Mouse (Mus musculus) midbrain, embryonic 13.5 days (tissue): Measurements from ENCODE around the gene Olfr1500. TPM values are rescaled to one million over a fixed set of nuclear protein-coding genes. Genes with fewer than 3 reads are reported as not detected.
"Not testable (repeated sequence)": the region's sequence is repeated elsewhere in the genome, so short reads cannot be mapped to it uniquely, and the experiment has no call there.

Source experiments
- ATAC-seq: fragments of 200-750 bp; cut with Nextera tagmentation; 2 replicates; pipeline ENCODE4 v1.8.0; 2017; ENCODE audit warnings: mild to moderate bottlenecking, moderate TSS enrichment, moderate library complexity
- H3K27ac ChIP-seq: fragments of 300-500 bp; sonication (generic); 2 replicates; pipeline ENCODE4 v1.5.1; 2015; ENCODE audit warnings: inconsistent platforms, mild to moderate bottlenecking, moderate library complexity
- H3K27me3 ChIP-seq: fragments of 300-500 bp; sonication (generic); 2 replicates; pipeline ENCODE4 v1.6.1; 2015; ENCODE audit warnings: mild to moderate bottlenecking, inconsistent platforms
- H3K36me3 ChIP-seq: fragments of 300-500 bp; sonication (generic); 2 replicates; pipeline ENCODE4 v1.6.1; 2015; ENCODE audit warnings: mild to moderate bottlenecking, inconsistent platforms
- H3K4me1 ChIP-seq: fragments of 300-500 bp; sonication (generic); replicated peaks from 2 replicates; pipeline ENCODE4 v1.6.1; 2015; ENCODE audit warnings: inconsistent platforms
- H3K4me2 ChIP-seq: fragments of 300-500 bp; sonication (generic); replicated peaks from 2 replicates; pipeline ENCODE4 v1.6.1; 2015; ENCODE audit warnings: moderate library complexity, mild to moderate bottlenecking, inconsistent platforms
- H3K4me3 ChIP-seq: fragments of 300-500 bp; sonication (generic); replicated peaks from 2 replicates; pipeline ENCODE4 v1.5.1; 2015; ENCODE audit warnings: mild to moderate bottlenecking, inconsistent platforms
- H3K9ac ChIP-seq: fragments of 300-500 bp; sonication (generic); replicated peaks from 2 replicates; pipeline ENCODE4 v1.6.1; 2015; ENCODE audit warnings: mild to moderate bottlenecking, inconsistent platforms
- H3K9me3 ChIP-seq: fragments of 300-500 bp; sonication (generic); 2 replicates; pipeline ENCODE4 v1.6.1; 2016; ENCODE audit warnings: mild to moderate bottlenecking, inconsistent platforms
- WGBS: fragments of 180-500 bp; shearing (Covaris S2); methylation state at CpG from one replicate; pipeline ENCODE4 v1.1.7; 2015; 5-methylcytosine and 5-hydroxymethylcytosine counted together
- polyA plus RNA-seq: library from polyadenylated mRNA; unstranded; fragments of >200 nt; fragmentation: Nextera tagmentation; extraction: Ambion mirVana; gene quantifications from 2 replicates; pipeline ENCODE4 v1.2.1, GENCODE M21; 2015

Olfr1500 gene
- polyA plus RNA-seq = not detected in 2 replicates

GRCm38 (mm10) chr19:13830388-13830787 lies at the start of gene Olfr1500:
TSS of gene Olfr1500 (minus strand) at chr19:13830488.
- ATAC-seq = no peak
- Histone ChIP-seq H3K27me3 (no peaks in the 10 kb centered on the region), H3K4me1 (no peaks in the 10 kb centered on the region), H3K27ac (no peak within 1 kb of the TSS), H3K36me3 (no peaks in the 10 kb centered on the region), H3K4me3 (no peak within 1 kb of the TSS), H3K4me2 (no peak within 1 kb of the TSS), H3K9me3 (no peaks in the 10 kb centered on the region), H3K9ac (no peak within 1 kb of the TSS)

- no peaks in the 10 kb centered on the region for H3K36me3 ChIP-seq
- H3K9ac ChIP-seq = no peak within 1 kb of the TSS
Measured at GRCm38 (mm10) chr19:13861495-13861894, 31.2 kb upstream of the Olfr1500 start, which contains the start of gene Olfr1502. TSS of gene Olfr1502 (plus strand) at chr19:13861795.

GRCm38 (mm10) chr19:13850592-13850991 lies 20.3 kb upstream of the Olfr1500 start, which contains the start of gene Olfr1501:
TSS of gene Olfr1501 (minus strand) at chr19:13850692.
- H3K4me1 ChIP-seq, H3K27me3 ChIP-seq, H3K9me3 ChIP-seq, H3K4me2 ChIP-seq, ATAC-seq, H3K4me3 ChIP-seq, H3K36me3 ChIP-seq, H3K9ac ChIP-seq, H3K27ac ChIP-seq: not testable (repeated sequence)

More at GRCm38 (mm10) chr19:13861495-13861894, 31.2 kb upstream of the Olfr1500 start, which contains the start of gene Olfr1502:
- H3K4me1 ChIP-seq = no peaks in the 10 kb centered on the region
- no peak within 1 kb of the TSS for H3K4me2 ChIP-seq
- H3K4me3 ChIP-seq = no peak within 1 kb of the TSS
- no peaks in the 10 kb centered on the region for H3K27me3 ChIP-seq
- no peaks in the 10 kb centered on the region for H3K9me3 ChIP-seq
- H3K27ac ChIP-seq = no peak within 1 kb of the TSS
- no peak for ATAC-seq
- 89% methylated on average over 1 of the region's 1 CpGs for WGBS

DNA sequence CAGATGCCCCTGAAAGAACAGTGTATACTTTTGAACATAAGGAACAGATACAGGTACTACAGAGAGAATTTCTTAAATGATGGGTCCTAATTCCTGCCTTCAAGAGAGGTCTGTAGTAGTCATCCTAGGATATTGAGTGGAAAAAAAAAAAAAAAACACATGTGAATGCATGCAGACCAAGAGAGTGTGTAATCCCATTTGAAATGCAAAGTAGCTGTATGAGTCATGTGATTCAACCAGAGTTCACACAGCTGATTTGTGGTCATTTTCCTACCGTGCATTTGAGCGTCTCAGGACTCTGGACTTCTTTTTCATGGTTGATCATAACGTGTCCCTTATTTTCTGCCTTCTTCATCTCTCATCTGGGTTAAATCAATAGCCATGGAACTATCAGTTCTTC lies 1.8 kb downstream of the Olfr1500 start:
- no peak overlapping the region for H3K27ac ChIP-seq
- H3K4me3 ChIP-seq = no peak overlapping the region
- no peak for ATAC-seq
- no peaks in the 10 kb centered on the region for H3K4me1 ChIP-seq
- H3K9me3 ChIP-seq = no peaks in the 10 kb centered on the region
- WGBS = 58% methylated on average over 3 of the region's 3 CpGs
- H3K4me2 ChIP-seq = no peak overlapping the region
- no peaks in the 10 kb centered on the region for H3K36me3 ChIP-seq
- no peaks in the 10 kb centered on the region for H3K27me3 ChIP-seq
- no peak overlapping the region for H3K9ac ChIP-seq

GRCm38 (mm10) chr19:13820847-13821246 lies 9.4 kb downstream of the Olfr1500 start:
- H3K4me2 ChIP-seq = no peak overlapping the region
- no peaks in the 10 kb centered on the region for H3K27me3 ChIP-seq
- H3K27ac ChIP-seq = no peak overlapping the region
- H3K4me3 ChIP-seq = no peak overlapping the region
- H3K9me3 ChIP-seq = no peaks in the 10 kb centered on the region
- WGBS = 76% methylated on average over 5 of the region's 5 CpGs
- H3K9ac ChIP-seq = no peak overlapping the region
- H3K4me1 ChIP-seq = no peaks in the 10 kb centered on the region
- no peak for ATAC-seq
- H3K36me3 ChIP-seq = no peaks in the 10 kb centered on the region

DNA sequence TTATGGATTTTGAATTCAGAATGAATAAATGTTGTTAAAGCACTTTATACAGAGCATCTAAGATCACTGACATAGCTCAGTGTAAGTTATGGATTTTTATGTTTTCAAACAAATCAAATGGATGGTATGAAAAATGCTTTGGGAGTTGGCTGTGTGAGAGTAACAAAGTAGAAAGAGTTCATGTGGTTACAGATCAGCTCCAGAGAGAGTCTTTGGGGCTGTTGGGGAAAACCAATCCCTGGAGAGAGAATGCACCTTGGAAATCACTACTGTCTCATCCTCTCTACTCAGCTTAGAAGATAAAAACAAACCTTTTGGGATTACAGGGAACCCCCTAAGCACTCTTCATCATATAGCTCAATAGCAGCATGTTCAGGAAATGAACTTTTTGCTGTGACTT lies 10.9 kb downstream of the Olfr1500 start, which contains the start of gene Olfr1499:
Gene Olfr1499 (minus strand): TSS at position 101 of the 400 bp plus-strand sequence.
- ATAC-seq = no peak
- no peak within 1 kb of the TSS for H3K27ac ChIP-seq
- no peak within 1 kb of the TSS for H3K9ac ChIP-seq
- no peak within 1 kb of the TSS for H3K4me3 ChIP-seq
- no peaks in the 10 kb centered on the region for H3K36me3 ChIP-seq
- H3K9me3 ChIP-seq = no peaks in the 10 kb centered on the region
- no peaks in the 10 kb centered on the region for H3K27me3 ChIP-seq
- no peak within 1 kb of the TSS for H3K4me2 ChIP-seq
- H3K4me1 ChIP-seq = no peaks in the 10 kb centered on the region

DNA sequence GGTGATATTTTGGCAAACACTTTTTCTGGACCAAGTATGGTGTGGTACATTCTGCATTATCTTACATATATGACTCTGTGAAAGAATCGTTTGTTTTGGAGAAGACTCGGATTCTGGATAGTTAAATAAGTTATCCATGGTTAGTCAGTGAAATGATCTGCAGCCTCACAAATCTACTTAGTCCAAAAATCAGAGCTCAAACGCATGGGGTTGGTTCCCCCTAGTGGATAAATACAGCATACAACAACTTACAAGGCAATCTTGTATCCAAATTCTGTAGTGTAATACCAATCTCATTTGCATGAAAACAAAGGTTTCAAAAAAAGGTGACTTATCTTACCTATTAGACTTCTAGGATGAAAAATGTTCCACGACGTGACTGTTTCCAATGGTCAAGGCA lies 11.5 kb downstream of the Olfr1500 start:
- H3K27ac ChIP-seq = no peak overlapping the region
- H3K4me3 ChIP-seq = no peak overlapping the region
- 35% methylated on average over 5 of the region's 5 CpGs for WGBS
- ATAC-seq = no peak
- no peak overlapping the region for H3K4me2 ChIP-seq
- H3K9ac ChIP-seq = no peak overlapping the region
- no peaks in the 10 kb centered on the region for H3K27me3 ChIP-seq
- no peaks in the 10 kb centered on the region for H3K9me3 ChIP-seq
- H3K36me3 ChIP-seq = no peaks in the 10 kb centered on the region
- no peaks in the 10 kb centered on the region for H3K4me1 ChIP-seq

DNA sequence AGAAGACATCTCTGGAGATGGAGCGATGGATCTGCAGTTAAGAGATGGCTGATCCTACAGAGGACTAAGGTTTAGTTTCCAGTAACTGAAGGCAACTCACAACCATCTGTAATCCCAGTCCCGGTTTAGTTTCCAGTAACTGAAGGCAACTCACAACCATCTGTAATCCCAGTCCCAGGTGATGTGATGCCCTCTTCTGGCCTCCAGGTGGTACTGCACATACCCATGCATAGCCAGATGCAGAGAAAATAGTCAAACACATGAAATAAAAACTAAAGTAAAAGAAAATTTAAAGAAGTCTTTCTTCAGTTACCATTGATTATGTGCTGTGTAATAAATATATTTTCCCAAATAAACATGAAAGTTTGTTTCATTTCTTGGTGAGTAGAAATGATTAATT lies 17.5 kb downstream of the Olfr1500 start:
- Histone ChIP-seq H3K27me3 (no peaks in the 10 kb centered on the region), H3K36me3 (no peaks in the 10 kb centered on the region), H3K4me3 (no peak overlapping the region), H3K27ac (no peak overlapping the region), H3K9me3 (no peaks in the 10 kb centered on the region), H3K4me2 (no peak overlapping the region), H3K4me1 (no peaks in the 10 kb centered on the region), H3K9ac (no peak overlapping the region)
- WGBS = 64% methylated on average over 2 of the region's 2 CpGs
- ATAC-seq = no peak

- not testable (repeated sequence) for ATAC-seq, H3K27me3 ChIP-seq, H3K9ac ChIP-seq, H3K36me3 ChIP-seq, H3K4me2 ChIP-seq, H3K4me1 ChIP-seq, H3K9me3 ChIP-seq, H3K4me3 ChIP-seq, H3K27ac ChIP-seq
- WGBS = 75% methylated on average over 1 of the region's 1 CpGs
Measured at GRCm38 (mm10) chr19:13805486-13805885, 24.8 kb downstream of the Olfr1500 start.

GRCm38 (mm10) chr19:13798102-13798501 lies 32.2 kb downstream of the Olfr1500 start, which contains the start of gene Olfr1497:
TSS of gene Olfr1497 (minus strand) at chr19:13798202.
- no peaks in the 10 kb centered on the region for H3K9me3 ChIP-seq
- no peak for ATAC-seq
- no peaks in the 10 kb centered on the region for H3K4me1 ChIP-seq
- H3K9ac ChIP-seq = no peak within 1 kb of the TSS
- H3K36me3 ChIP-seq = no peaks in the 10 kb centered on the region
- no peak within 1 kb of the TSS for H3K4me2 ChIP-seq
- no peak within 1 kb of the TSS for H3K4me3 ChIP-seq
- no peak within 1 kb of the TSS for H3K27ac ChIP-seq
- H3K27me3 ChIP-seq = no peaks in the 10 kb centered on the region

DNA sequence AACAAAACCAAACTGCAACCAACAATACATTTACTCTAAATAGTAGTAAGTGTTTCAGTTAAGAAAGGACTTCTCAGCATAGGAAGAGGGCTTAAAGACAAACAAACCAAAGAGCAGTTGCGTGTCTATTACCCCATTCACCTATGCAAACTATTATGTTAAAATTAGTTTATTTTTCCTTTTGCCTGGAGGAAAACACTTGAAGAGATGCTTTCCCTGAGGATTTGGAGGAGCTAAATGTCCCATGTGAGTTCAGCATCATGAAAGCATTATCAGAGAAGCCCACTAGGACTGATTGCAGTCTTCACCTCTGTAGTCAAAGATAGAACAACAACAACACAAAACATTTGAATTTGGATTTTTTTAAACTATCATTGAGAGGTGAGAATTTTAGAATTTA lies 52.7 kb downstream of the Olfr1500 start, which contains the start of gene Olfr1496:
Gene Olfr1496 (plus strand): TSS at position 301 of the 400 bp plus-strand sequence.
- H3K27me3 ChIP-seq = no peaks in the 10 kb centered on the region
- H3K9me3 ChIP-seq = no peaks in the 10 kb centered on the region
- H3K4me3 ChIP-seq = no peak within 1 kb of the TSS
- no peak within 1 kb of the TSS for H3K27ac ChIP-seq
- 90% methylated on average over 1 of the region's 1 CpGs for WGBS
- H3K4me2 ChIP-seq = no peak within 1 kb of the TSS
- H3K36me3 ChIP-seq = no peaks in the 10 kb centered on the region
- ATAC-seq = no peak
- no peaks in the 10 kb centered on the region for H3K4me1 ChIP-seq
- H3K9ac ChIP-seq = no peak within 1 kb of the TSS
